Mouse (Mus musculus): ENCODE measurements around the gene Camsap2. TPM values are rescaled to one million over a fixed set of nuclear protein-coding genes. Genes with fewer than 3 reads are reported as not detected.

Camsap2 gene
- polyA plus RNA-seq, 1 experiment from 2014 or later, result 28.1 TPM

DNA sequence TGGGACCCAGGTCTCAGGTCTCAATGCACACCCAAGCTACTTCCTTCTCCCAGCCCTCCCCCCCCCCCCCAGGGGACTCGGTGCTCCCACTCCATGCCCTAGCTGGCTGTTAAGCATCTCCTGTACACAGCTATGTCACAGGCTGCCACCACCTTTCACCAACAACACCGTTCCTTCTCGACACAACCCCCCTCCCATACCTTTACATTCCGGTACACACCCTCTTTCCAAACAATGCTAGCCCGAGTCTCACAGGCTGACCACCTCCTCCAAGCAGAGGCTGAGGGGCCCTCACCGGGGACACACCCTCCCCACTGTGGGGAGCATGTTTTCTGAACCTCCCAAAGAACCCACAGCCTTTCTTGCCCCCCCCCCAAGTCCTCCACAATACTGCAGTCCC, 114.3 kb downstream of the Camsap2 start:
- peak overlapping the region; percentile 75 for H3K4me2 ChIP-seq (replicated peaks)
- no peaks in the 10 kb centered on the region for H3K9me3 ChIP-seq
- ATAC-seq, result no peak
- under 1% methylated on average over 6 of the region's 6 CpGs for WGBS
- H3K4me3 ChIP-seq (replicated peaks), result peak overlapping the region; percentile 56
- peaks cover 26% of the 10 kb centered on the region for H3K27me3 ChIP-seq
- H3K27ac ChIP-seq, result no peak overlapping the region
- H3K9ac ChIP-seq (replicated peaks), result peak overlapping the region; percentile 45; the same call in 1 of the 2 replicates
- H3K4me1 ChIP-seq (replicated peaks), result peaks cover 71% of the 10 kb centered on the region
- H3K36me3 ChIP-seq, result 0 out of 2 replicates have a peak, but pooled peaks cover 4% of the 10 kb centered on the region

DNA sequence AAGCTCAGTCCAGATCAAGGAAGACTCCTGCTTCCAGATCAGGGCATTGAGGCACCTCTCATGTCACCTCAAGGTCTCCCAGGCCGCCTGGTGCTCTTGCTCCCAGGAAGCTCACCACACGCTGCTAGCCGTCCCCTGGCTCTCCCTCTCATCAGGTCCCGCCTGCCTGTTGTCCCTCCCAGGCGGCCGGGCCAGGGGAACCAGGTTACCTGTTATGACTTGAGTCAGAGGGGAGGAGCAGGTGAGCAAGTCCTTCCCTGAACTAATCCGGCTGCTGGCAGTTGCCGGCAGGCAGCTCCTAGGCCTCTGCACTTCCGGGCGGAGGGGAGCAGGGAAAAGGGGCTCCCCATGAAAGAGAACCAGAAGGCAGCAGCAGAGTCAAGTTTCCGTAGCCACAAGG, 115.7 kb downstream of the Camsap2 start:
- ATAC-seq, result no peak
- H3K9me3 ChIP-seq, result no peaks in the 10 kb centered on the region
- 0 out of 2 replicates have a peak, but pooled peaks cover 7% of the 10 kb centered on the region for H3K36me3 ChIP-seq
- H3K4me1 ChIP-seq (replicated peaks), result peaks cover 77% of the 10 kb centered on the region
- peaks cover 14% of the 10 kb centered on the region; the same call in 1 of the 2 replicates for H3K27me3 ChIP-seq
- WGBS, result 33% methylated on average over 11 of the region's 11 CpGs
- no peak overlapping the region for H3K9ac ChIP-seq (replicated peaks)
- H3K4me3 ChIP-seq (replicated peaks), result no peak overlapping the region
- peak overlapping the region; percentile 75 for H3K4me2 ChIP-seq (replicated peaks)
- no peak overlapping the region for H3K27ac ChIP-seq

DNA sequence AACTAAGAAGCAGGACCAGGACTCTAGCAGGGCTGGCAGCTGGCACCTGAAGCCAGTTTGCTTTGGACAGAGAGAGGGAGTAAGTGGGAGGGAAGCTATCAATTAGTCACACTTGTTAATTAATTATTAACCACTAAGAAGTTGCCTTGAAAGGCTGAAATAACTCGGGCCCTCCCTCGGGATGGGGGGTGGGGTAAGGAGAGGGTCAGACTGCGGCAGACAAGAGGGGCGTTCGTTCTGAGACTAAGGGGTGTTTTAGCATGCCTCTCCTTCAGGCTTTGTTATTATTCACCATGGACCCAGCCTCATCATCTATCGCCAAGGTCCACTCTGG, 116.9 kb downstream of the Camsap2 start:
- 18% methylated on average over 6 of the region's 6 CpGs for WGBS
- H3K36me3 ChIP-seq, result peaks cover 8% of the 10 kb centered on the region; the same call in 1 of the 2 replicates
- no peak for ATAC-seq
- no peak overlapping the region for H3K9ac ChIP-seq (replicated peaks)
- H3K9me3 ChIP-seq, result no peaks in the 10 kb centered on the region
- H3K4me2 ChIP-seq (replicated peaks), result peak overlapping the region; percentile 29; the same call in 1 of the 2 replicates
- no peak overlapping the region for H3K4me3 ChIP-seq (replicated peaks)
- H3K27ac ChIP-seq, result no peak overlapping the region
- 0 out of 2 replicates have a peak, but pooled peaks cover 13% of the 10 kb centered on the region for H3K27me3 ChIP-seq
- H3K4me1 ChIP-seq (replicated peaks), result peaks cover 71% of the 10 kb centered on the region

DNA sequence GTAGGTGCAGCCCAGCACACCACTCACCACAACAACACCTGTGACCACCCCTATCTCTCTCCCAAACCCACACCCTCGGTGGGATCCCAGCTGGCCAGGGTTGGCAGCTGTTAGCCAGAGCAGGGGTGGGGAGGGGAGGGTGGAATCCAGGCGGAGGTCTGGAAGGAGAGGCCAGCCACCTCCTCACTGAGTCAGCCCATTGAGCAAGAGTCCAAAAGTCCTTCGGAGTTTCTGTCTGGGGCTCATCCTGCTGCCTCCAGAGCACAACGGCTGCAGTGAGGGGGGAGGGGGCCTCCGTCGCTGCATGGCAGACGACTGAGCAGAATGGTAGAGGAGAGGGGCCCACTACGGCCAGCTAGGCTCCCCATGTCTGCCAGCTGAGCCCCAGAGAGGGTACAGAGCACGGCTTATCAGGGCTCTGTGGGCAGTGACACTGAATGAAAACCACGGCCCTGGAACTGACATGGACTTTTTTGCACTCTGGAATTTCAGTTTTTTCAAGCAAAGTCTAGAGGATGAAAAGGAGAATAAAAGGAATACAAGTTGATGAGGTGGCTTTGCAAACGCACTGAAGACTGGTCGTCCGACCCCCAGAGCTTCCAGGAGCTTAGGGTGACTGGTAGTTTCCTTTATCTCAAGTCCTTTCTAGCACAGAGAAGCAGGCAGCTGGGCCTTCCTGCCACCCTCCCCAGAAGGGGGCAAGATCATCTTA, 117.4 kb downstream of the Camsap2 start:
- peak; percentile 60 for ATAC-seq
- Histone ChIP-seq H3K4me3 (replicated peaks) (no peak overlapping the region), H3K27ac (no peak overlapping the region), H3K9me3 (no peaks in the 10 kb centered on the region), H3K27me3 (0 out of 2 replicates have a peak, but pooled peaks cover 13% of the 10 kb centered on the region), H3K36me3 (peaks cover 11% of the 10 kb centered on the region; the same call in 1 of the 2 replicates), H3K4me2 (replicated peaks) (peak overlapping the region; percentile 29), H3K9ac (replicated peaks) (no peak overlapping the region), H3K4me1 (replicated peaks) (peaks cover 66% of the 10 kb centered on the region)
- WGBS, result 5% methylated on average over 13 of the region's 13 CpGs

DNA sequence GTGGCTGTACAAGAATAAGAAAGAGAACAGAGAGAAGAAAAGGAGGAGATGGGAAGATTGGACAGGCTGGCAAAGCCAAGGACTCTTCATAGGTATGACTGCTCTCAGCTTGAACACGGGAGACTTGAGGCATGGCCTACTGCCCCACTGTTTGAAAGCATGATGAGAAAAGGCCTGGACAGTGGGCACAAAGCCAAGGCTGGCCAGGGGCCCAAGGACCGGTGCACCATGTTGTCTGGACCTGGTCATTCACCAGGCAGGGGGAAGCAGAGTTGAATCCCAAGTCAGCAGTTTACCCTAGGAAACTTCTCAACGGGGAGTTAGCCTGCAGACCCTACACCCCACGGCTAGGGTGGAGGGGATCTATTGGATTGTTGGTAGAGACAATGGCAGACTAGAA, 118.0 kb downstream of the Camsap2 start:
- H3K36me3 ChIP-seq, result peaks cover 12% of the 10 kb centered on the region; the same call in 1 of the 2 replicates
- no peak overlapping the region for H3K27ac ChIP-seq
- H3K4me3 ChIP-seq (replicated peaks), result no peak overlapping the region
- H3K27me3 ChIP-seq, result 0 out of 2 replicates have a peak, but pooled peaks cover 13% of the 10 kb centered on the region
- no peak for ATAC-seq
- H3K9ac ChIP-seq (replicated peaks), result no peak overlapping the region
- no peak overlapping the region for H3K4me2 ChIP-seq (replicated peaks)
- peaks cover 60% of the 10 kb centered on the region for H3K4me1 ChIP-seq (replicated peaks)
- H3K9me3 ChIP-seq, result no peaks in the 10 kb centered on the region
- 66% methylated on average over 4 of the region's 4 CpGs for WGBS

DNA sequence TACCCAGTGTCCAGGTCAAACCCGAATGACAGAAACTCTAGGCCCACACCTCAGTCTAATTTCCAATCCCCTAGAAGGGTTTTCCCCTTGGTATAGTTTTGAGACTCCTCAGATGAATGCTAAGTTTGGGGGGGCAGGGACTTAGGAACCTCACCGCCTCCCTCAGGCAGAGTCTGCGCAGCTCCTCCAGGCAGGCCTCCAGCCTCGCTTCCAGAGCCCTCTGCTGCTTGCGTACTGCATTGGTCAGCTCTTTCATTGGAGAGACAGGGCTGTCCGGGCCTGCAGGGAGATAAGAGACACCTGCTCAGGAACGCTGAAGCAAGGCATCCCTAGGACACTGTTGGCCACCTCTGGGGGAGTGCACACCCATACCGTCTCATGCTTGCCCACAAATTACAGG, 119.3 kb downstream of the Camsap2 start:
- no peak overlapping the region for H3K4me3 ChIP-seq (replicated peaks)
- H3K36me3 ChIP-seq, result peaks cover 14% of the 10 kb centered on the region; the same call in 1 of the 2 replicates
- ATAC-seq, result no peak
- no peak overlapping the region for H3K4me2 ChIP-seq (replicated peaks)
- peaks cover 47% of the 10 kb centered on the region for H3K4me1 ChIP-seq (replicated peaks)
- H3K27ac ChIP-seq, result no peak overlapping the region
- no peak overlapping the region for H3K9ac ChIP-seq (replicated peaks)
- 0 out of 2 replicates have a peak, but pooled peaks cover 13% of the 10 kb centered on the region for H3K27me3 ChIP-seq
- H3K9me3 ChIP-seq, result no peaks in the 10 kb centered on the region
- WGBS, result 95% methylated on average over 8 of the region's 8 CpGs

DNA sequence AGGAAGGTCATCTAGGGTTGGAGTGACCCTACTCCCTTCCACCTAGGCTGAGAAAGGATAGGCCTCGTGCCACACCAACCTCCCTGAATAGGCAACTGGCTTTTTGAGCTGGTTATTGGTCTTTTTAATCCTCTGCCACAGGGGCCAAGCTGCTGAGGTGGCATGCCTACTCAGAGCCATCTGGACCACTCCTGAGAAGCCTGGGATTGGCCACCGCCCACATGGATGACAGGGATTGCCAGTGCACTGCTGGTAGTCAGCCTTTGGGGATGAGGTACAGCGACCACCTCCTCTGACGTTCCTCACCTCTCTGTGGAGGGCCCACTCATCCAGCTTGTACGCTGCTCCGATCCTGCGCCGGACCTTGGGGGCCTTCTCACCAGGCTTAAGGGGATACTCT, 120.1 kb downstream of the Camsap2 start:
- WGBS, result 93% methylated on average over 8 of the region's 8 CpGs
- H3K4me1 ChIP-seq (replicated peaks), result peaks cover 39% of the 10 kb centered on the region

DNA sequence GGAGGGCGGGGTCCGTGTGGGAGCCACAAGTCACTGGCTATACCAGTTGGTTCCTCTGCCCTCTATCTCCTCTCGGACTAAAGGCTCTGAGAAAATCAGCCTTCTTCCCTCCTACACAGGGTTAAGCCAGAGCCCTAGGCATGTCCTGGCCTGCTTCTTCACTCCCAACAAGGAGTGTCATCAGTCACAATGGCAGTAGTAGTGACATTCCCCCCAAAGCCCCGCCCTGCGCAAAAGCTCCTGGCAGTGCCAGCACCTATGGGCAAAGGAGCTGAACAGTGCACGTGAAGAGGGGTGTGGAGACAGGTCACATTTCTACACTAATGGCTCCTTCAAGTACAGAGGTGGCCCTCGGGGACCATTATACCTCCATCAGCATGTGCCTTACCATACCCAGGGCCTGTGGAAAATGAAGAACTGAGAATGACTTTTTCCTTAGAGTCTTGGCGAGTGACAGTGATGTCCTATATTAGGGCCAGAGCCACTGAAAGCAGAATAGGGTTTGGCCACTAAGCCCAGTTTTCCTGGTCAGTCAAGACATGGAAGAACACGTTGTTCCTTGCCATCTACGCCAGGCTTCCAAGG, 122.1 kb downstream of the Camsap2 start:
- no peak overlapping the region for H3K9ac ChIP-seq (replicated peaks)
- peaks cover 19% of the 10 kb centered on the region for H3K4me1 ChIP-seq (replicated peaks)
- no peaks in the 10 kb centered on the region for H3K9me3 ChIP-seq
- peaks cover 26% of the 10 kb centered on the region for H3K36me3 ChIP-seq
- H3K27ac ChIP-seq, result no peak overlapping the region
- no peak overlapping the region for H3K4me2 ChIP-seq (replicated peaks)
- no peak overlapping the region for H3K4me3 ChIP-seq (replicated peaks)
- H3K27me3 ChIP-seq, result 0 out of 2 replicates have a peak, but pooled peaks cover 4% of the 10 kb centered on the region
- 97% methylated on average over 10 of the region's 10 CpGs for whole genome bisulfite sequencing
- no peak for ATAC-seq

More for the DNA sequence above, 120.1 kb downstream of the Camsap2 start:
- Histone ChIP-seq H3K27me3 (0 out of 2 replicates have a peak, but pooled peaks cover 6% of the 10 kb centered on the region), H3K27ac (no peak overlapping the region), H3K4me2 (replicated peaks) (no peak overlapping the region), H3K9me3 (no peaks in the 10 kb centered on the region), H3K4me3 (replicated peaks) (no peak overlapping the region), H3K36me3 (peaks cover 14% of the 10 kb centered on the region; the same call in 1 of the 2 replicates), H3K9ac (replicated peaks) (no peak overlapping the region)
- ATAC-seq, result no peak

DNA sequence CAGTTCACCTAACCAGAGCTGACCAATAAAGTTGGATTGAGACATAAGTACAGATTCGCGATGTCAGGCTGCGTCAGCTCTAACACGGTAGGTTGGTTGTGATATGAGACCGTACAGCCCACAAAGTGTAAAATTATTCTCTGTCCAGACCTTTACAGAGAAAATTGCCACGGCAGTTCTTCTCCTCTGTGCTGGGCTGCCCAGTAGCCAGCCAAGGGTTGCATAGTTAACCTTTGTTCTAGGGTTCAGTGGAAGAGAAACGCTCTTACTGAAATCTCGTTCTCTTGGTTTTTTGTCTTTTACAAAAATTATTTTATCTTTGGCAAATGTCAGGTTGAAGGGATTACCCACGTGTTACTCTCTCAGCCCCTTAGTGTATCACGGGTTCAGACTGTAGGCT, 123.5 kb downstream of the Camsap2 start:
- no peaks in the 10 kb centered on the region for H3K27me3 ChIP-seq
- no peak overlapping the region for H3K9ac ChIP-seq (replicated peaks)
- peaks cover 40% of the 10 kb centered on the region for H3K36me3 ChIP-seq
- peaks cover 8% of the 10 kb centered on the region for H3K4me1 ChIP-seq (replicated peaks)
- H3K9me3 ChIP-seq, result no peaks in the 10 kb centered on the region
- no peak for ATAC-seq
- H3K27ac ChIP-seq, result no peak overlapping the region
- H3K4me2 ChIP-seq (replicated peaks), result no peak overlapping the region
- H3K4me3 ChIP-seq (replicated peaks), result no peak overlapping the region
- WGBS, result 90% methylated on average over 10 of the region's 10 CpGs

DNA sequence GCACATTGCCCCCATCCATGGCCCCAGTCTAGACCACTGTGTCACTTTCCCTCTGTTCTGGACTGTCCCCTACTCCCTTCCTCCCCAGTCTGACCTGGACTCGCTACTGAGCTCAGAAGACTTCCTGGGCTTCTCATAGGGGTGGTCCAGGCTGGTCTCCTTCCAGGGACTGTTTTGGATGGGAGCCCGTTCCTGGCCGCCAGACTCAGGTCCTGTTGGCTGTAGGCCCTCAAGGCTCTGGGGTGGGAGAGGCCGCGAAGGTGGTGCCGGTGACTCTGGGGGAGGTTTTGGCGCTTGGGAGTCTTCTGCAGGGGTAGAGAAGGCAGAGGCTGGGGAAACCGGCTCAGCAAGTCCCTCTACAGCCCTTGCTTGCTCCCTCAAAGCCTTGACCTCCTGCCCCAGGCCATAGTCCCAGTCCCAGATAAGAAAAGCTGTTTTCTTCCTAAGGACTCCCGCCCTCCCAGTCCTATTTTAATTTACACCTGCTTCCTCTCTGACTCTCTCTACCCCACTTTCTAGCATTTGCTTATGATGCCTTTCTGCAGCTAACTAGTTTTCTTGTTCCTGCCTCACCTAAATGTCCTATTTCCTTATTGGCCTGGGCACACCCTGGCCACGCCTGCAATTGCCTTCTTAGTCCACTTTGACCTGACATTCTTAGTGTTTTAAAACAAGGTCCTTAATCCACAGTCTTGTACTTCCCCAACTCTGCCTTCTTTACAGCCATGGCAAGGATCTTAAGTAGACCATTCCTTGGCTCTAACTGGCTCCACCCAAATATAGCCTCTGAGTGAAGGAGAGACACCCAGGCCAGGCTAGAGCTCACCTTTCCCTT, 125.7 kb downstream of the Camsap2 start:
- no peak overlapping the region for H3K27ac ChIP-seq
- no peak overlapping the region for H3K4me2 ChIP-seq (replicated peaks)
- WGBS, result 85% methylated on average over 10 of the region's 10 CpGs
- no peaks in the 10 kb centered on the region for H3K27me3 ChIP-seq
- H3K36me3 ChIP-seq, result peaks cover 46% of the 10 kb centered on the region
- no peaks in the 10 kb centered on the region for H3K9me3 ChIP-seq
- no peak overlapping the region for H3K4me3 ChIP-seq (replicated peaks)
- no peak for ATAC-seq
- H3K9ac ChIP-seq (replicated peaks), result no peak overlapping the region
- H3K4me1 ChIP-seq (replicated peaks), result peaks cover 3% of the 10 kb centered on the region; the same call in 1 of the 2 replicates
